Mouse (Mus musculus) limb, embryonic 10.5 days (tissue): ENCODE results near the gene Abhd6. TPM values are rescaled to one million over a fixed set of nuclear protein-coding genes. Genes with fewer than 3 reads are reported as not detected.

Source experiments
- DNase-seq: peaks from one replicate; pipeline ENCODE4 v3.0.0-alpha.2; 2017; ENCODE audit warnings: low spot score
- H3K27ac ChIP-seq: fragments of 300-500 bp; sonication (generic); 2 replicates; pipeline ENCODE4 v1.5.1; 2016; ENCODE audit warnings: mild to moderate bottlenecking
- H3K27me3 ChIP-seq: fragments of 300-500 bp; sonication (generic); 2 replicates; pipeline ENCODE4 v1.6.1; 2016; ENCODE audit warnings: low read depth, mild to moderate bottlenecking; ENCODE audit not compliant: poor library complexity, severe bottlenecking
- H3K36me3 ChIP-seq: fragments of 300-500 bp; sonication (generic); 2 replicates; pipeline ENCODE4 v1.6.1; 2016; ENCODE audit warnings: mild to moderate bottlenecking, moderate library complexity
- H3K4me1 ChIP-seq: fragments of 300-500 bp; sonication (generic); 2 replicates; pipeline ENCODE4 v1.6.1; 2016
- H3K4me3 ChIP-seq: fragments of 300-500 bp; sonication (generic); 2 replicates; pipeline ENCODE4 v1.5.1; 2016; ENCODE audit warnings: mild to moderate bottlenecking, moderate library complexity
- H3K9me3 ChIP-seq: fragments of 300-500 bp; sonication (generic); replicated peaks from 2 replicates; pipeline ENCODE4 v1.6.1; 2016; ENCODE audit warnings: mild to moderate bottlenecking
- WGBS: fragments of 180-500 bp; shearing (Covaris S2); methylation state at CpG from one replicate; pipeline ENCODE4 v1.1.7; 2016; 5-methylcytosine and 5-hydroxymethylcytosine counted together
- polyA plus RNA-seq: library from polyadenylated mRNA; unstranded; fragments of >200 nt; fragmentation: Nextera tagmentation; extraction: Ambion mirVana; gene quantifications from 2 replicates; pipeline ENCODE4 v1.2.1, GENCODE M21; 2016

Abhd6 gene
- polyA plus RNA-seq, 1 experiment from 2014 or later: 20.9 TPM

- no peaks in the 10 kb centered on the region for H3K36me3 ChIP-seq
- H3K27me3 ChIP-seq: no peaks in the 10 kb centered on the region
- H3K9me3 ChIP-seq: no peaks in the 10 kb centered on the region
- H3K4me3 ChIP-seq: no peak overlapping the region
- H3K4me1 ChIP-seq: no peaks in the 10 kb centered on the region
- H3K27ac ChIP-seq: no peak overlapping the region
- DNase-seq: no peak
- 97% methylated on average over 1 of the region's 1 CpGs for WGBS
Measured at GRCm38 (mm10) chr14:7978183-7978582, 24.5 kb upstream of the Abhd6 start.

GRCm38 (mm10) chr14:7981226-7981625 is 21.5 kb upstream of the Abhd6 start:
- H3K9me3 ChIP-seq: no peaks in the 10 kb centered on the region
- H3K27me3 ChIP-seq: no peaks in the 10 kb centered on the region
- no peaks in the 10 kb centered on the region for H3K36me3 ChIP-seq
- no peak for DNase-seq
- H3K4me1 ChIP-seq: no peaks in the 10 kb centered on the region
- H3K27ac ChIP-seq: no peak overlapping the region
- WGBS: 94% methylated on average over 1 of the region's 1 CpGs
- no peak overlapping the region for H3K4me3 ChIP-seq

- WGBS: 92% methylated on average over 6 of the region's 6 CpGs
- no peak for DNase-seq
Measured at GRCm38 (mm10) chr14:7986913-7987312, 15.8 kb upstream of the Abhd6 start.

DNA sequence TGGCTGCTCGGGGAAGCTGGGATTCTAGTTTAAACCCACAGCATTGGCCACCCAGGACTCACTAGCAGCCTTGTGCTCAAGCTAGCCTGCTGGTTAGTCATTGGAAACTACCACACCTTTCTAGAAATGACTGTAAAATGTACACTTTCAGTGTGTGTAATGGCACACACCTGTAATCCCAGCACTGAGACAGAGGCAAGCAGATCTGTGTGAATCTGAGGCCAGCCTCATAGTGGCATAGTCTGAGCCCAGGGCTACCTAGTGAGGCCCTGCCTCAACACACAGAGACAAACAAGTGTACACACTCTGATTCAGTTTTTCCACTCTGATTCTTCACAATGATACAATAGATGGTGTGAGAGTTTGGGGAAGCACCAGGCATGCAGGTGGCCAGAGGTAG is 13.3 kb upstream of the Abhd6 start:
- H3K27ac ChIP-seq: no peak overlapping the region
- 0 out of 2 replicates have a peak, but pooled peaks cover 5% of the 10 kb centered on the region for H3K27me3 ChIP-seq
- H3K4me1 ChIP-seq: no peaks in the 10 kb centered on the region
- H3K36me3 ChIP-seq: no peaks in the 10 kb centered on the region
- H3K9me3 ChIP-seq: no peaks in the 10 kb centered on the region
- 68% methylated on average over 1 of the region's 1 CpGs for whole genome bisulfite sequencing
- H3K4me3 ChIP-seq: no peak overlapping the region
- DNase-seq: no peak

More at GRCm38 (mm10) chr14:7986913-7987312, 15.8 kb upstream of the Abhd6 start:
- Histone ChIP-seq H3K36me3 (no peaks in the 10 kb centered on the region), H3K27me3 (no peaks in the 10 kb centered on the region), H3K4me1 (no peaks in the 10 kb centered on the region), H3K27ac (no peak overlapping the region), H3K9me3 (no peaks in the 10 kb centered on the region), H3K4me3 (no peak overlapping the region)

DNA sequence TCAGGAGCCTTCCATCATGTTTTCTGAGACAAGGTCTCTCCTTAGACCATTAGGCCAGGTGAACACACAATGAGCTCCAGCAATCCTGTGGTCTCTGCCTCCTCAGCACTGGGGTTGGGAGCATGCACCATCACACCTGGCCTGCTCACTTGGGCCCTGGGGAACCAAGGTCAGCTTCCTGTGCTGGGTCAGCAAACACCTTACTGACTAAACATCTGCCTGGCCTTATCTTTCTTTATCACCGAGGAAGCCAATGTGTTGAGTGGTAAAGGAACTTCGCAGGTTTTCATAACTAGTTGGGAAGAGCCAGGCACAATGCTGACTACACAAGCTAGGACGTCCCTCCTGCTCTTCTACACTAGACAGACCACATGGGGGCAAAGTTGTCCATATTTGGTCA is 12.7 kb upstream of the Abhd6 start:
- 0 out of 2 replicates have a peak, but pooled peaks cover 5% of the 10 kb centered on the region for H3K27me3 ChIP-seq
- no peaks in the 10 kb centered on the region for H3K36me3 ChIP-seq
- no peaks in the 10 kb centered on the region for H3K9me3 ChIP-seq
- DNase-seq: no peak
- WGBS: 75% methylated on average over 3 of the region's 3 CpGs
- H3K4me3 ChIP-seq: no peak overlapping the region
- H3K27ac ChIP-seq: no peak overlapping the region
- H3K4me1 ChIP-seq: no peaks in the 10 kb centered on the region

- no peak overlapping the region for H3K27ac ChIP-seq
- no peaks in the 10 kb centered on the region for H3K4me1 ChIP-seq
- no peaks in the 10 kb centered on the region for H3K36me3 ChIP-seq
- no peak overlapping the region for H3K4me3 ChIP-seq
- peaks cover 12% of the 10 kb centered on the region; the same call in 1 of the 2 replicates for H3K27me3 ChIP-seq
- no peaks in the 10 kb centered on the region for H3K9me3 ChIP-seq
- 80% methylated on average over 5 of the region's 5 CpGs for WGBS
- no peak for DNase-seq
Measured at GRCm38 (mm10) chr14:7991108-7991776, 11.5 kb upstream of the Abhd6 start.

DNA sequence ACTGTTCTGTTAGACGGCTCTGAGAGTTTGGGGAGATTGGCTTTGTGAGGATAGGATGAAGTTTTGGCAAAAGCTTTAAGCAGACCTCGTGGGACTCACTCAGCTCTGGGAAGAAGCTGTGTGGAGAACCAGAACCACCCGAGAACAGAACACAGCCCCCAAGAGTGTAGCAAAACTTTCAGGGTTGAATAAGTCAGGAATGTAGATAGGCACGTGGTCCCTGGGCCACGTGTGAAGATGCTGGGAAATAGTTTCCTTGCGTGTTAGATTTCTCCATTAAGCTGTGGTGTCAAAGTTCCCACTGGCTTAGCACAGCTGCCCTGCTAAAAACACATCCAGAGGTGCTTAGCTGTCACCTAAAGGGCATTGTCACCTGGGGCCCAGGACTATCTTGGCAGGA is 10.5 kb upstream of the Abhd6 start:
- 65% methylated on average over 6 of the region's 6 CpGs for WGBS
- no peak overlapping the region for H3K4me3 ChIP-seq
- H3K27me3 ChIP-seq: peaks cover 12% of the 10 kb centered on the region; the same call in 1 of the 2 replicates
- H3K36me3 ChIP-seq: no peaks in the 10 kb centered on the region
- peaks cover 4% of the 10 kb centered on the region; the same call in 1 of the 2 replicates for H3K4me1 ChIP-seq
- H3K9me3 ChIP-seq: no peaks in the 10 kb centered on the region
- no peak overlapping the region for H3K27ac ChIP-seq
- DNase-seq: no peak

DNA sequence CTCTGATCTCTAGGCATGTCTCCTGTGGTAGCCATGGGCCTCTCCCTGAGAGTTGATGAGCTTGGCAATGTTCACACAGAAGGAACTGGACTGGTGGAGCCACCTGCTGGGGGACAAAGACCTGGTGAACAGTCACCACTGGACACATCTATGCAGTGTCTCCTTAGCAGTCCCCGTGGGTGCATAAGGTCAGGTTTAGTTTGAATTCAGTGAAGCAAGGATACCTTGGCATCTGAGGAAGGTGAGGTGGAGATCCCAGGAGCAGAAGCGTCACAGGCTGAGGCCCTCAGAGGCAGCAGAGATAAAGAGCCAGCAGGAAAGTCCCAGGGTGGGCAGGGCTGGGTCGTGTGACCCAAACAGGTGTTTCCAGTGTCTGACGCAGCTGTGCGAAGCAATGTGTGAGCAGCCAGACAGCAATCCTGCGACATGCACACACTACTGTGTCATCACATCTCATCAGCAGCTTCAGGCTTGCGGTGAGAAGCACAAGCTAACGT is 8.4 kb upstream of the Abhd6 start, which contains the start of gene Dnase1l3:
Dnase1l3 (minus strand) TSS at position 303 of the 497 bp plus-strand sequence.
- H3K36me3 ChIP-seq: no peaks in the 10 kb centered on the region
- 69% methylated on average over 8 of the region's 8 CpGs for WGBS

GRCm38 (mm10) chr14:7997255-7997696 is 5.4 kb upstream of the Abhd6 start:
- Histone ChIP-seq H3K9me3 (no peaks in the 10 kb centered on the region), H3K4me1 (peaks cover 15% of the 10 kb centered on the region), H3K27ac (peak overlapping the region; percentile 68; the same call in 1 of the 2 replicates), H3K4me3 (peak overlapping the region; percentile 34), H3K27me3 (peaks cover 54% of the 10 kb centered on the region), H3K36me3 (no peaks in the 10 kb centered on the region)
- DNase-seq: peak; percentile 90
- WGBS: 2% methylated on average over 15 of the region's 15 CpGs

More for the DNA sequence above, 8.4 kb upstream of the Abhd6 start, which contains the start of gene Dnase1l3:
- Histone ChIP-seq H3K4me3 (no peak within 1 kb of the TSS), H3K27me3 (peaks cover 25% of the 10 kb centered on the region), H3K27ac (no peak within 1 kb of the TSS), H3K4me1 (peaks cover 7% of the 10 kb centered on the region; the same call in 1 of the 2 replicates), H3K9me3 (no peaks in the 10 kb centered on the region)
- no peak for DNase-seq

DNA sequence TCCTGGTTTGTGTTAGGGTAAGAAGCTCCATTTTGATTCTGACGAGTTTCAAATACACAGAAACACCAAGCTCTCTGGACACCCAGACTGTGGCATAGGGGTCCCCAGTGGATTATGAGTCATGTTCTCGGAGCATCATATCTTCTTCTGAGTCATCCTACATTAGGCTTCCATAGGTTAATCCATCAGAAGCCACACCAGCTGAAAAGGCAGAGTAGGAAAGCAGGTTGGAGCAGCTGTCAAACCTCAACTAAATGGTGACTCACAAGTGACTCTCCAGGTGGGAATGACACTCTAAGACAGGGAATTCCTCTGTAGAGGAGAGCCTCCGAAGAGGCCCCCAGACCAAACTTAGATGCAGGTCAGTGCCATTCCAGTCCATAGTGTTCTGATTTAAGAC is 3.7 kb upstream of the Abhd6 start:
- H3K4me1 ChIP-seq: peaks cover 32% of the 10 kb centered on the region
- H3K27ac ChIP-seq: no peak overlapping the region
- no peak overlapping the region for H3K4me3 ChIP-seq
- whole genome bisulfite sequencing: 82% methylated on average over 3 of the region's 3 CpGs
- peaks cover 56% of the 10 kb centered on the region for H3K27me3 ChIP-seq
- no peaks in the 10 kb centered on the region for H3K36me3 ChIP-seq
- no peak for DNase-seq
- no peaks in the 10 kb centered on the region for H3K9me3 ChIP-seq

- Histone ChIP-seq H3K27ac (no peak overlapping the region), H3K9me3 (no peaks in the 10 kb centered on the region), H3K4me3 (no peak overlapping the region), H3K36me3 (no peaks in the 10 kb centered on the region), H3K27me3 (peaks cover 59% of the 10 kb centered on the region), H3K4me1 (peaks cover 35% of the 10 kb centered on the region)
- WGBS: 80% methylated on average over 5 of the region's 5 CpGs
- no peak for DNase-seq
Measured at GRCm38 (mm10) chr14:7999435-7999834, 3.3 kb upstream of the Abhd6 start.

DNA sequence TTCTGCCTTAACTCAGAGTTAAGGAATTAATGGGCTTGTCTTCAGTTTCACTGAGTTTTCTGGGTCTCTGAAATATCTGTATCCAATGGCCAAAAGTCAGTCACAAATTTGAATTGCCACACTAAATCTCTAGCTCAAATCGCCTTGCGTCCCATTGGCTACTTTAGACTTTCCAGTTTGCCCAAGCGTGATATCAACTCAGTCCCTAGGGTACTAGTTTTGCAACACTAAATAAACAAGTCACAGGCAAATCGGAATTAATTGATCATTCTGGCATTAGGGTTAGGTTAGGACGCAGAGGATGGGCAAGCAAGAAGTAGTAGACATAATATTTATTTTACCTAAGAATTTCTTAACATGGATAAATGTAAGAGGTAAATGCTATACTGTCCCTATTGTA is 2.5 kb upstream of the Abhd6 start:
- H3K36me3 ChIP-seq: no peaks in the 10 kb centered on the region
- DNase-seq: no peak
- WGBS: 87% methylated on average over 5 of the region's 5 CpGs
- peaks cover 35% of the 10 kb centered on the region for H3K4me1 ChIP-seq
- H3K9me3 ChIP-seq: no peaks in the 10 kb centered on the region
- H3K4me3 ChIP-seq: no peak overlapping the region
- H3K27ac ChIP-seq: no peak overlapping the region
- H3K27me3 ChIP-seq: peaks cover 58% of the 10 kb centered on the region

- H3K36me3 ChIP-seq: no peaks in the 10 kb centered on the region
- no peak overlapping the region for H3K27ac ChIP-seq
- WGBS: 23% methylated on average over 17 of the region's 17 CpGs
- peaks cover 35% of the 10 kb centered on the region for H3K4me1 ChIP-seq
- no peaks in the 10 kb centered on the region for H3K9me3 ChIP-seq
- H3K4me3 ChIP-seq: no peak overlapping the region
- peaks cover 52% of the 10 kb centered on the region for H3K27me3 ChIP-seq
- DNase-seq: peak; percentile 38
Measured at GRCm38 (mm10) chr14:8000831-8001685, 1.6 kb upstream of the Abhd6 start.
